Mouse (Mus musculus) hindbrain, postnatal 0 days (tissue): ENCODE measurements around the gene Rptor. TPM values are rescaled to one million over a fixed set of nuclear protein-coding genes. Genes with fewer than 3 reads are reported as not detected.

Source experiments
- ATAC-seq: fragments of 200-750 bp; cut with Nextera tagmentation; 2 replicates; pipeline ENCODE4 v1.8.0; 2017; ENCODE audit warnings: mild to moderate bottlenecking, moderate TSS enrichment, moderate library complexity
- DNase-seq: peaks from one replicate; pipeline ENCODE4 v3.0.0-alpha.2; 2015; ENCODE audit warnings: low spot score
- H3K27ac ChIP-seq: fragments of 300-500 bp; sonication (generic); 2 replicates; pipeline ENCODE4 v1.5.1; 2014; ENCODE audit warnings: mild to moderate bottlenecking
- H3K27me3 ChIP-seq: fragments of 300-500 bp; sonication (generic); 2 replicates; pipeline ENCODE4 v1.6.1; 2014; ENCODE audit warnings: low read length, mixed read lengths; ENCODE audit not compliant: insufficient read depth
- H3K36me3 ChIP-seq: fragments of 300-500 bp; sonication (generic); 2 replicates; pipeline ENCODE4 v1.6.1; 2014; ENCODE audit warnings: low read length, mixed read lengths; ENCODE audit not compliant: insufficient read depth
- H3K4me1 ChIP-seq: fragments of 300-500 bp; sonication (generic); 2 replicates; pipeline ENCODE4 v1.6.1; 2014; ENCODE audit warnings: antibody characterized with exemption, low read length, mixed read lengths; ENCODE audit not compliant: insufficient read depth
- H3K4me2 ChIP-seq: fragments of 300-500 bp; sonication (generic); 2 replicates; pipeline ENCODE4 v1.6.1; 2014; ENCODE audit warnings: low read depth, mild to moderate bottlenecking, low read length, moderate library complexity, mixed read lengths
- H3K4me3 ChIP-seq: fragments of 300-500 bp; sonication (generic); 2 replicates; pipeline ENCODE4 v1.5.1; 2014; ENCODE audit warnings: low read length
- H3K9ac ChIP-seq: fragments of 300-500 bp; sonication (generic); replicated peaks from 2 replicates; pipeline ENCODE4 v1.6.1; 2014; ENCODE audit warnings: mild to moderate bottlenecking, low read length, moderate library complexity, mixed read lengths
- H3K9me3 ChIP-seq: fragments of 300-500 bp; sonication (generic); 2 replicates; pipeline ENCODE4 v1.6.1; 2016; ENCODE audit warnings: low read length, mixed read lengths
- CTCF ChIP-seq: IDR thresholded peaks from 2 replicates; pipeline ENCODE4 v1.5.1; 2016; ENCODE audit warnings: antibody characterized with exemption, control low read depth, low read depth
- WGBS: fragments of 180-500 bp; shearing (Covaris S2); extraction: QIAGEN DNeasy Blood & Tissue Kit; methylation state at CpG from one replicate; pipeline ENCODE4 v1.1.7; 2014; 5-methylcytosine and 5-hydroxymethylcytosine counted together
- polyA plus RNA-seq: library from polyadenylated mRNA; unstranded; fragments of >200 nt; fragmentation: Nextera tagmentation; extraction: Ambion mirVana; gene quantifications from 2 replicates; pipeline ENCODE4 v1.2.1, GENCODE M21; 2015
- total RNA-seq: library from RNA; depleted of rRNA; stranded (reverse); fragments of >200 nt; gene quantifications from 2 replicates; pipeline ENCODE4 v1.2.3, GENCODE M21; 2014

Rptor gene
- total and polyA plus RNA-seq, 2 experiments from 2014 or later = 8.7 to 69.0 TPM

GRCm38 (mm10) chr11:119928023-119928681 lies 325.4 kb downstream of the Rptor start:
- H3K9me3 ChIP-seq = no peaks in the 10 kb centered on the region
- H3K4me3 ChIP-seq = no peak overlapping the region
- H3K9ac ChIP-seq = no peak overlapping the region
- no peaks in the 10 kb centered on the region for H3K4me1 ChIP-seq
- 70% methylated on average over 16 of the region's 16 CpGs for WGBS
- TF ChIP-seq CTCF = no peak
- H3K27ac ChIP-seq = no peak overlapping the region
- no peak for ATAC-seq
- H3K4me2 ChIP-seq = no peak overlapping the region
- no peaks in the 10 kb centered on the region for H3K27me3 ChIP-seq
- DNase-seq = no peak
- H3K36me3 ChIP-seq = no peaks in the 10 kb centered on the region

GRCm38 (mm10) chr11:119929603-119930265 lies 327.0 kb downstream of the Rptor start:
- Histone ChIP-seq H3K4me2 (no peak overlapping the region), H3K9me3 (no peaks in the 10 kb centered on the region)
- DNase-seq = no peak

GRCm38 (mm10) chr11:119931809-119932208 lies 329.1 kb downstream of the Rptor start:
- Histone ChIP-seq H3K36me3 (no peaks in the 10 kb centered on the region), H3K4me3 (no peak overlapping the region), H3K9me3 (no peaks in the 10 kb centered on the region), H3K4me2 (no peak overlapping the region), H3K4me1 (peaks cover 4% of the 10 kb centered on the region), H3K27me3 (no peaks in the 10 kb centered on the region), H3K27ac (peak overlapping the region; percentile 64), H3K9ac (no peak overlapping the region)
- DNase-seq (peak; percentile 53), ATAC-seq (peak; percentile 4; the same call in 1 of the 2 replicates)
- 56% methylated on average over 10 of the region's 10 CpGs for WGBS
- no peak for TF ChIP-seq CTCF

More at GRCm38 (mm10) chr11:119929603-119930265, 327.0 kb downstream of the Rptor start:
- H3K9ac ChIP-seq = no peak overlapping the region
- no peaks in the 10 kb centered on the region for H3K4me1 ChIP-seq
- ATAC-seq = no peak
- TF ChIP-seq CTCF = no peak
- no peaks in the 10 kb centered on the region for H3K27me3 ChIP-seq
- no peak overlapping the region for H3K27ac ChIP-seq
- H3K36me3 ChIP-seq = no peaks in the 10 kb centered on the region
- no peak overlapping the region for H3K4me3 ChIP-seq
- 75% methylated on average over 6 of the region's 6 CpGs for WGBS

- H3K4me2 ChIP-seq = no peak overlapping the region
- H3K4me3 ChIP-seq = no peak overlapping the region
- peak; percentile 33 for DNase-seq
- no peaks in the 10 kb centered on the region for H3K9me3 ChIP-seq
- no peaks in the 10 kb centered on the region for H3K36me3 ChIP-seq
- no peak for TF ChIP-seq CTCF
- ATAC-seq = no peak; the same call in 1 of the 2 replicates
- H3K4me1 ChIP-seq = peaks cover 5% of the 10 kb centered on the region
- H3K27ac ChIP-seq = no peak overlapping the region
- H3K9ac ChIP-seq = no peak overlapping the region
- WGBS = 49% methylated on average over 4 of the region's 4 CpGs
- H3K27me3 ChIP-seq = no peaks in the 10 kb centered on the region
These were observed 330.4 kb downstream of the Rptor start for GRCm38 (mm10) chr11:119933142-119933541.

GRCm38 (mm10) chr11:119933819-119934583 lies 331.3 kb downstream of the Rptor start:
- WGBS = 89% methylated on average over 8 of the region's 8 CpGs
- Histone ChIP-seq H3K9ac (no peak overlapping the region), H3K4me2 (no peak overlapping the region), H3K27me3 (no peaks in the 10 kb centered on the region), H3K36me3 (no peaks in the 10 kb centered on the region), H3K4me3 (no peak overlapping the region), H3K4me1 (peaks cover 7% of the 10 kb centered on the region), H3K27ac (no peak overlapping the region), H3K9me3 (no peaks in the 10 kb centered on the region)
- DNase-seq (no peak), ATAC-seq (no peak)
- TF ChIP-seq CTCF = no peak

- H3K27ac ChIP-seq = no peak overlapping the region
- peaks cover 7% of the 10 kb centered on the region for H3K4me1 ChIP-seq
- H3K36me3 ChIP-seq = no peaks in the 10 kb centered on the region
- H3K9me3 ChIP-seq = no peaks in the 10 kb centered on the region
- WGBS = 60% methylated on average over 8 of the region's 8 CpGs
- TF ChIP-seq CTCF = no peak
- H3K9ac ChIP-seq = no peak overlapping the region
- H3K4me3 ChIP-seq = no peak overlapping the region
- no peaks in the 10 kb centered on the region for H3K27me3 ChIP-seq
- DNase-seq (no peak), ATAC-seq (no peak)
- H3K4me2 ChIP-seq = no peak overlapping the region
These were observed 332.1 kb downstream of the Rptor start for GRCm38 (mm10) chr11:119934773-119935172.
